Mouse (Mus musculus) ES-Bruce4 (cell line): ENCODE results near the gene Kcnj15. TPM values are rescaled to one million over a fixed set of nuclear protein-coding genes. Genes with fewer than 3 reads are reported as not detected.

ENCODE experiments used
- H3K27ac ChIP-seq: 2 replicates; pipeline ENCODE4 v1.5.1; 2012; ENCODE audit warnings: low read length, inconsistent platforms; ENCODE audit not compliant: insufficient read depth
- H3K27me3 ChIP-seq: 2 replicates; pipeline ENCODE4 v1.6.1; 2012; ENCODE audit warnings: mild to moderate bottlenecking, low read length, inconsistent platforms; ENCODE audit not compliant: control insufficient read depth, poor library complexity, insufficient read depth, severe bottlenecking
- H3K36me3 ChIP-seq: 2 replicates; pipeline ENCODE4 v1.6.1; 2012; ENCODE audit warnings: inconsistent platforms, mild to moderate bottlenecking, low read length, moderate library complexity; ENCODE audit not compliant: control insufficient read depth, poor library complexity, insufficient read depth, severe bottlenecking
- H3K4me1 ChIP-seq: one replicate; pipeline ENCODE4 v1.8.1; 2011; ENCODE audit warnings: low read length; ENCODE audit not compliant: control insufficient read depth, insufficient read depth
- H3K4me3 ChIP-seq: 2 replicates; pipeline ENCODE4 v1.5.1; 2011; ENCODE audit warnings: low read depth, mild to moderate bottlenecking, low read length
- H3K9ac ChIP-seq: 2 replicates; pipeline ENCODE4 v1.6.1; 2012; ENCODE audit warnings: low read depth, mild to moderate bottlenecking, inconsistent platforms; ENCODE audit not compliant: poor library complexity, severe bottlenecking
- H3K9me3 ChIP-seq: replicated peaks from 2 replicates; pipeline ENCODE4 v1.6.1; 2012; ENCODE audit warnings: mild to moderate bottlenecking, low read length, inconsistent platforms; ENCODE audit not compliant: control insufficient read depth, poor library complexity, insufficient read depth, severe bottlenecking
- CTCF ChIP-seq: IDR thresholded peaks from one replicate; pipeline ENCODE4 v1.8.1; 2011; ENCODE audit warnings: low read depth, low read length
- EP300 ChIP-seq: IDR thresholded peaks from 2 replicates; pipeline ENCODE4 v1.6.1; 2011; ENCODE audit warnings: low read depth, low read length; ENCODE audit not compliant: insufficient read depth
- POLR2A ChIP-seq: IDR thresholded peaks from one replicate; pipeline ENCODE4 v1.8.1; 2011; ENCODE audit warnings: low read length; ENCODE audit not compliant: insufficient read depth
- polyA plus RNA-seq: library from polyadenylated mRNA; stranded (reverse); fragments of >200 nt; gene quantifications from 2 replicates; pipeline ENCODE4 v1.2.4, GENCODE M21; 2011; ENCODE audit warnings: low read depth; ENCODE audit not compliant: missing spikeins, insufficient read depth, insufficient read length

The Kcnj15 gene
- polyA plus RNA-seq, 1 experiment, result 0.91 TPM

DNA sequence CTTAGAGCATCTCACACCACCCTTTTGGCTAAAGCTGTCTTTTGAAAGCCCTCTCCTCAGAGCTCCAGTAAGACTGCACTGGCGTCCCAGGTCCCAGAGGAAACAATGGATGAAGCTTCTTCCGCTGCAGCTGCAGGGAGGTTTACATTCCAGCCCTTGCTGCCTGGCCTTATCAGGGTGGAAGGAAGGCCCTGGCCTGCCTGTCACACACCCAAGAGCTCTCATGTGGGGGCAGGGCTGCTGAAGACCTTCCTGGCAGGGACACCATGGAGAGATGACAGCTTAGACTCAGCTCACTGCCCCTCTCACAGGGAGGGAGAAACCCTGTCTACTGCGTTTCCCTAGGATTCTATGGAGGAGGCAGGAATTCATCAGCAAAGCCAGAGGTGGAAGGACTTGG is 89.8 kb downstream of the Kcnj15 start:
- Histone ChIP-seq H3K27me3 (no peaks in the 10 kb centered on the region), H3K4me3 (no peak overlapping the region), H3K9ac (no peak overlapping the region), H3K36me3 (no peaks in the 10 kb centered on the region), H3K4me1 (no peaks in the 10 kb centered on the region), H3K27ac (no peak overlapping the region), H3K9me3 (no peaks in the 10 kb centered on the region)
- no peak for TF ChIP-seq CTCF
- TF ChIP-seq POLR2A, result no peak
- TF ChIP-seq EP300, result no peak

- TF ChIP-seq EP300 (no peak), CTCF (no peak), POLR2A (no peak)
- no peaks in the 10 kb centered on the region for H3K9me3 ChIP-seq
- H3K4me1 ChIP-seq, result no peaks in the 10 kb centered on the region
- H3K27me3 ChIP-seq, result no peaks in the 10 kb centered on the region
- H3K36me3 ChIP-seq, result no peaks in the 10 kb centered on the region
- no peak overlapping the region for H3K9ac ChIP-seq
- H3K4me3 ChIP-seq, result no peak overlapping the region
- H3K27ac ChIP-seq, result no peak overlapping the region
Observed at GRCm38 (mm10) chr16:95348555-95348954, 91.2 kb downstream of the Kcnj15 start.

DNA sequence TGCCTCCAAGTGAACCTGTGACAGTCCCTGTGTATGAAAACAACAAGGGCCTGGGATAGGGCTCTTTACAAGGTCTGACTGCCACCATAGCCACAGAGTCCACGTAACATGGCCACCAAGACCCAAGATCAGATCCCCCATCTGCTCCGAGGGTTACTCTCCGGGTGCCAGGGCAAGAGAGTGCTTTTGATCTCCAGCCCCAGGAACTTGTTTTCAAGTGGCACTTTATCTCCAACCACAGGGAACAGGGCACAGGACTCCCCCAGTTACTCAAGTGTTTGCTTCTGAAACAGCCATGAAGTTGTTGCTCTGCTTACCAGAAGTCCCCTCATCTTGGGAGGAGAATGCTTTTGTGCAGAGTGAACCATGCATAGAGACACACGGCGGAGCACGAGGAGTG is 92.0 kb downstream of the Kcnj15 start:
- Histone ChIP-seq H3K27me3 (no peaks in the 10 kb centered on the region), H3K36me3 (no peaks in the 10 kb centered on the region), H3K9me3 (no peaks in the 10 kb centered on the region), H3K4me3 (no peak overlapping the region), H3K4me1 (no peaks in the 10 kb centered on the region), H3K9ac (no peak overlapping the region), H3K27ac (no peak overlapping the region)
- no peak for TF ChIP-seq POLR2A
- no peak for TF ChIP-seq CTCF
- TF ChIP-seq EP300, result no peak

DNA sequence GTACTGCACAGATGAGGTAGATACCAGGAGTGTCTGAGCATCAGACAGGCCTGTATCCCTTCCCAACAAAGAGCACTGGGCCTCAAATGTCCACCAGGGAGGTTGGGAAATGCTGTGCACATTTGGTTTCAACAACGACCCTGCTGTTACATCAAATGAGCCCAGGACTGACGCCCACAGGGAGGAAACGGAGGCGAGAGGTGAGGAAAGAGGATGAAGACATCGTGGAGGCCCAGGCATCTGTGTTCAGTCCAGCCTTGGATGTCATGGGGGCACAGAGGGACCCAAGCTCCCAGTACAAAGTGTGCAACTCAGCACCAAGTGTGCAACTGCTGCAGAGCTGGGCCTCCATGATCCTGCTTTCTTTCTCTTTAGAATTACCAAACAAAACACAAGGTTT is 92.4 kb downstream of the Kcnj15 start:
- Histone ChIP-seq H3K9ac (no peak overlapping the region), H3K9me3 (no peaks in the 10 kb centered on the region), H3K27ac (no peak overlapping the region), H3K4me3 (no peak overlapping the region), H3K36me3 (no peaks in the 10 kb centered on the region), H3K4me1 (no peaks in the 10 kb centered on the region), H3K27me3 (no peaks in the 10 kb centered on the region)
- TF ChIP-seq EP300 (no peak), CTCF (no peak)
